Mouse (Mus musculus): ENCODE data around the gene Cchcr1. TPM values are rescaled to one million over a fixed set of nuclear protein-coding genes. Genes with fewer than 3 reads are reported as not detected.

Gene Cchcr1
- polyA plus RNA-seq, 1 experiment, result 31.8 TPM

DNA sequence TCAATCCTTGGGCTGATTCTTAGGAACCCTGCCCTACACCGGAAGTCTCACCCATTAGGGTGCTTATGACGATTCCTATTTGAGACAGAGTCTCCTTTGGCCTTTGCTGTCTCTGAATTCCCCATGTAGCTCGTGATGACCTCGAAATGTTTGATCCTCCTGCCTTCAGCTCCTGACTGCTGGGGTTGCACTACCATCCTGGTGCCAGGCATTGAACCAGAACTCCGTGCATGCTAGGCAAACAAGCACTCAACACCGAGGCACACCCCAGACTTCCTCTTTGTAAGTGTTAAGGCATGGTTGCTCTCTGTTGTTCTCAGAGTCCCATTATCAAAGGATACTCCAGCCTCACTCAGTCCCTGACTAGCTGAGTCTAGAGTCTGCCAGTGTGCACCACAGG, 27.1 kb downstream of the Cchcr1 start:
- peaks cover 1% of the 10 kb centered on the region; the same call in 1 of the 2 replicates for H3K4me1 ChIP-seq (ENCODE audit: control insufficient read depth, insufficient read depth, low read length)
- no peak overlapping the region for H3K4me3 ChIP-seq (replicated peaks; ENCODE audit: control insufficient read depth, low read depth, low read length)
- WGBS, result 44% methylated on average over 6 of the region's 6 CpGs
- TF ChIP-seq CTCF (IDR thresholded peaks at IDR 0.05; ENCODE audit: control insufficient read depth, insufficient read depth, low read length) (no peak), POLR2A (IDR thresholded peaks at IDR 0.05; ENCODE audit: borderline replicate concordance, control insufficient read depth, low read depth, low read length) (no peak)
- H3K27ac ChIP-seq (ENCODE audit: control insufficient read depth, insufficient read depth, low read depth, low read length, poor library complexity), result no peak overlapping the region

DNA sequence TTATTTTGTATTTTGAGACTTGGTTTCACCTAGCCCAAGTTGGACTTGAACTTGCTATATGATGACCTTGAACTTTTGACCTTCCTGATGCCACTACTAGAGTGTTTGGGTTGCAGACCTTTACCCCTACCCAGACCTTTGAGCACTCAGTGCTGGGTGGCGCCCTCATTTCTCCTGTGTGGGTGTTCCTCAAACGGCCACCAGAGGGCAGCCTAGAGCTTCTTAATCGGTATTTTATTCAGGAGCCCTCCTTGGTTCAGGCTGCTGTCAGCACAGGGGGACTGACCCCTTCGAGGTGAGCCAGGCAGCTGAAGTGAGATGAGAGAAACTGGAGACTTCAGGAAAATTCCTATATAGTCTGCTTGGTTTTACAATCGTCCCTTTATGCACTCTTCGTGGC, 27.8 kb downstream of the Cchcr1 start:
- Histone ChIP-seq H3K4me1 (ENCODE audit: control insufficient read depth, insufficient read depth, low read length) (peaks cover 1% of the 10 kb centered on the region; the same call in 1 of the 2 replicates), H3K27ac (ENCODE audit: control insufficient read depth, insufficient read depth, low read depth, low read length, poor library complexity) (no peak overlapping the region), H3K4me3 (replicated peaks; ENCODE audit: control insufficient read depth, low read depth, low read length) (no peak overlapping the region)
- TF ChIP-seq CTCF (IDR thresholded peaks at IDR 0.05; ENCODE audit: control insufficient read depth, insufficient read depth, low read length) (peak; percentile 63), POLR2A (IDR thresholded peaks at IDR 0.05; ENCODE audit: borderline replicate concordance, control insufficient read depth, low read depth, low read length) (no peak)
- WGBS, result 34% methylated on average over 6 of the region's 6 CpGs

DNA sequence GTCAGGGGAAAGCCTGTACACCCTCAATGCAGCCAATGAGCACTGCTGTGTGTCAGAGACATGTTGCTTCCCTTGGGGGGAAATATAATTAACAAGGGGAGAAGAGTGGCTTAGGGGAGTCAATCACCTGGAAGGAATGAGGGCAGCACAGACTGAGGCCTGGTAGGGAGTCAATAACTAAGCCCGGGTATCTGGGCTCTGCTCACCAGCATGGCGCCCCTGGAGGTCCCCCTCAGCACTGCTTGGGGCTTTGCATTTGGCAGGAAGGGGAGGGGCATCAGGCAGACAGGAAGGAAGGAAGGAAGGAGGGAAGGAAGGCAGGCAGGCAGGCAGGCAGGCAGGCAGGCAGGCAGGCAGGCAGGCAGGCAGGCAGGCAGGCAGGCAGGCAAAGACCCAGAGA, 30.6 kb downstream of the Cchcr1 start:
- Histone ChIP-seq H3K4me1 (ENCODE audit: control insufficient read depth, insufficient read depth, low read length) (peaks cover 1% of the 10 kb centered on the region; the same call in 1 of the 2 replicates), H3K27ac (ENCODE audit: control insufficient read depth, insufficient read depth, low read depth, low read length, poor library complexity) (no peak overlapping the region), H3K4me3 (replicated peaks; ENCODE audit: control insufficient read depth, low read depth, low read length) (no peak overlapping the region)
- TF ChIP-seq CTCF (IDR thresholded peaks at IDR 0.05; ENCODE audit: control insufficient read depth, insufficient read depth, low read length), result no peak
- no peak for TF ChIP-seq POLR2A (IDR thresholded peaks at IDR 0.05; ENCODE audit: borderline replicate concordance, control insufficient read depth, low read depth, low read length)
- 86% methylated on average over 2 of the region's 2 CpGs for WGBS

DNA sequence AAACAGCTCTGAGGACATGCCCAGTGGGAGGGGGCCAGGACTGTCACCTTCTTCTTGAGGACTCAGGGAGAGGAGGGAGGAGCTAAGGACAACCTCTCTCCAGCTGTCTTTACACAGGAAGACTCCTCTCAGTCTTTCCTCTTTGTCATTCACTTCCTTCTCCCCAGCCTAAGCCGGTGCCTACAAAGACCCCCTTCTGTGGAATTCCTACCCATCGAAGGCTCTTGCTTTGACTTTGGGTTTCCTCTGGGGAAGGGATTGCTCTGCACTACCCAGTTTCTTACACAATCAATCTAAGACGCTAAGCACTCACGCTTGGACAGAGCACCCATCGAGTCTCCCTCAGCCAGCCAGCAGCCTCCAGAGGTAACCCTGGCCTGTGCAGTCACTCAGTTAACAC, 31.7 kb downstream of the Cchcr1 start:
- H3K27ac ChIP-seq (ENCODE audit: control insufficient read depth, insufficient read depth, low read depth, low read length, poor library complexity), result no peak overlapping the region
- no peak for TF ChIP-seq CTCF (IDR thresholded peaks at IDR 0.05; ENCODE audit: control insufficient read depth, insufficient read depth, low read length)
- TF ChIP-seq POLR2A (IDR thresholded peaks at IDR 0.05; ENCODE audit: borderline replicate concordance, control insufficient read depth, low read depth, low read length), result no peak
- WGBS, result 25% methylated on average over 5 of the region's 5 CpGs

DNA sequence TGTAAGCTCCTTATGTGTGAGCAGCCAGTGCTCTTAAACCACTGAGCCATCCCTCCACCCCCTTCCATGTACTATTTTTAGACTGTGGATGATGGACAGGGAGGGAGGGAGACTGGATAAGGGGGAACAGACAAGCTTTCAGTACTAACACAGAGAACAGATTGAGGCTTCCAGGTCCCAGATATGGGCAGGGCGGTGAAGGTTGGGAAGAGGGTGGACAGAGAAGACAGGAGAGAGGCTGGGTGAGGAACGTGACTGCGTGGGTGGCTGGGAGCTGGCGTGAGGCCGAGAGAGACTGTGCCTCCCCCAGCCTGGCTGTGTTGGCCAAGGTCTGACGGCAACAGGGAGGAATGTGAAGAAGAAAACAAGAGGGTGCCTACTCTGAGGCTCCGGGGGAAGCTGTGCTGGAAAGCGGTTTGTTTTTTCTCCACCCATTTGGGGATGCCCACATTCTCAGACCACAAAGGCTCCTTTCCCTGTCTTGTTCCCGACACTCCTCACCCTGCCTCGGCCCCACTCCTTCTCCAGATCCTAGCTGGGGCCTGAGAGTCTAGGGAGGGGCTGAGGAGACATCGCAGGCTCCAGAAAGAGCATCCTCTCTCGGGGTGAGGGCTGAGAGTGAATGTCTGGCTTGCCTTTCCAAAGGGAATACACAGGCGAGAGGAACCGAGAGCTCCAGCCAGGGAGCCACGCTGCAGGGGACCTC, 32.7 kb downstream of the Cchcr1 start:
- no peak overlapping the region for H3K27ac ChIP-seq (ENCODE audit: control insufficient read depth, insufficient read depth, low read depth, low read length, poor library complexity)
- 51% methylated on average over 15 of the region's 15 CpGs for WGBS
- H3K4me1 ChIP-seq (ENCODE audit: control insufficient read depth, insufficient read depth, low read length), result no peaks in the 10 kb centered on the region
- no peak overlapping the region for H3K4me3 ChIP-seq (replicated peaks; ENCODE audit: control insufficient read depth, low read depth, low read length)
- no peak for TF ChIP-seq CTCF (IDR thresholded peaks at IDR 0.05; ENCODE audit: control insufficient read depth, insufficient read depth, low read length)
- no peak for TF ChIP-seq POLR2A (IDR thresholded peaks at IDR 0.05; ENCODE audit: borderline replicate concordance, control insufficient read depth, low read depth, low read length)

More for the DNA sequence above, 31.7 kb downstream of the Cchcr1 start:
- Histone ChIP-seq H3K4me3 (replicated peaks; ENCODE audit: control insufficient read depth, low read depth, low read length) (no peak overlapping the region), H3K4me1 (ENCODE audit: control insufficient read depth, insufficient read depth, low read length) (peaks cover 1% of the 10 kb centered on the region; the same call in 1 of the 2 replicates)

DNA sequence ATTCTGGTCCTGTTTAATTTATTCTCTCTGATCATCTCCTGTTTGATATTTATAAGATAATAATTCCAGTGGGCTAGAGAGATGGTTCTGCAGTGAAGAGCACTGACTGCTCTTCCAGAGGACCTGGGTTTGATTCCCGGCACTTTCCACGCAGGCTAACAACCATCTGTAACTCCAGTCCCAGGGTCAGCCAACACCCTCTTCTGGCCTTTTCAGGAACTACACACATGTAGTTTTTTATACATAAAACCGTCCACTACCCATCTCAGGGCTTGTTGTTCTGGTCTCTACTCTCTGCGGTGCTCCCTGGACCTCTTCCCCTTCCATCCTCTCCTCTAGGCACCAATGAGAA, 33.2 kb downstream of the Cchcr1 start:
- Histone ChIP-seq H3K27ac (ENCODE audit: control insufficient read depth, insufficient read depth, low read depth, low read length, poor library complexity) (no peak overlapping the region), H3K4me3 (replicated peaks; ENCODE audit: control insufficient read depth, low read depth, low read length) (no peak overlapping the region), H3K4me1 (ENCODE audit: control insufficient read depth, insufficient read depth, low read length) (no peaks in the 10 kb centered on the region)
- WGBS, result 81% methylated on average over 4 of the region's 4 CpGs
- TF ChIP-seq CTCF (IDR thresholded peaks at IDR 0.05; ENCODE audit: control insufficient read depth, insufficient read depth, low read length) (no peak), POLR2A (IDR thresholded peaks at IDR 0.05; ENCODE audit: borderline replicate concordance, control insufficient read depth, low read depth, low read length) (no peak)

DNA sequence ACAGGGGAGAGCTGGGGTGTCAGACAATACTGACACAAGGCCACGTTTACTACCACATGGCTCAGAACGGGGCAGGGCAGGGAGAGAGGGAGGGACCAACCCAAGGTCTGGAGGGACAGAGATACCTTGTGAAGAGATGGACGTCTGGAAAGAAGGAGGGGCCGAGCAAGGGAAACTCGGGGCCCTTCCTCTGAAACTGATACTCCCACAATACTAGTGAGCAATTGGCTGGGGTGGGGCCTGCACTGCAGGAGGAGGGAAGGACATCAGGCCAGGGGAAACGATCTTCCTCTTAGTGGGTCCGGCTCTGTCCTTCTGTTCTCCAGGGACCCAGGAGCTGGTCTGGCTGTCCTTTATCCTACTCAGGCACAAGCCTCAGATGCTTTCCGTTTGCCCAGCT, 34.0 kb downstream of the Cchcr1 start:
- H3K4me3 ChIP-seq (replicated peaks; ENCODE audit: control insufficient read depth, low read depth, low read length), result no peak overlapping the region
- TF ChIP-seq CTCF (IDR thresholded peaks at IDR 0.05; ENCODE audit: control insufficient read depth, insufficient read depth, low read length) (no peak), POLR2A (IDR thresholded peaks at IDR 0.05; ENCODE audit: borderline replicate concordance, control insufficient read depth, low read depth, low read length) (no peak)
- 55% methylated on average over 8 of the region's 8 CpGs for WGBS

DNA sequence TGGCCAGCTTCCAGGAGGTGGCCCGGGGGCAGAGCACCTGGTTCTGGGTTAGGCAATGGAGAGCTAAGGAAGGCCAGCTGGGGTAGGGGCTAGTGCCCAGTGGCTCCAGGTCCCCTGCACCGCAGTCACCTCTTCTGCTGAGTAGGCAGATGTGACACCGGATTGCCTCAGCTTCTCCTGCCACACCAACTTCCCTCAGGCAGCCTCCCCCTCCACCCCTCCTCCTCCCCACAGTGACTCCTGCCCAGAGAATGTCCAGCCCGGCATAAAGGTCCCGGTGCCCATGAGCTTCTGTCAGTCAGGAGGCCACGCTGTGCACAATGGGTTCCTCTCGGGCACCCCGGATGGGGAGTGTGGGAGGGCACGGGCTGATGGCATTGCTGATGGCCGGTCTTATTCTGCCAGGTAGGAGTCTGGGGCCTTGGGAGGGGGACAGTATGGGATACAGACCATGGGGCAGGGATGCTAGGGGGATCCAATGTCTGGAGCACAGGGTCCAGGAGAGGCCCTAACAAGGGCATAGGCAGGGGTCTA, 35.0 kb downstream of the Cchcr1 start, which contains the start of gene Cdsn:
Cdsn (plus strand) TSS at position 248 of the 534 bp plus-strand sequence.
- WGBS, result 82% methylated on average over 10 of the region's 10 CpGs
- TF ChIP-seq CTCF (IDR thresholded peaks at IDR 0.05; ENCODE audit: control insufficient read depth, insufficient read depth, low read length), result no peak
- no peak for TF ChIP-seq POLR2A (IDR thresholded peaks at IDR 0.05; ENCODE audit: borderline replicate concordance, control insufficient read depth, low read depth, low read length)
- Histone ChIP-seq H3K4me3 (replicated peaks; ENCODE audit: control insufficient read depth, low read depth, low read length) (no peak within 1 kb of the TSS), H3K4me1 (ENCODE audit: control insufficient read depth, insufficient read depth, low read length) (no peaks in the 10 kb centered on the region), H3K27ac (ENCODE audit: control insufficient read depth, insufficient read depth, low read depth, low read length, poor library complexity) (no peak within 1 kb of the TSS)

More for the DNA sequence above, 34.0 kb downstream of the Cchcr1 start:
- no peaks in the 10 kb centered on the region for H3K4me1 ChIP-seq (ENCODE audit: control insufficient read depth, insufficient read depth, low read length)
- no peak overlapping the region for H3K27ac ChIP-seq (ENCODE audit: control insufficient read depth, insufficient read depth, low read depth, low read length, poor library complexity)

Data from bone marrow, adult 2 months (tissue).